Mouse (Mus musculus) adrenal gland, postnatal 10 days (tissue): ENCODE data around the gene Tsr2. TPM values are rescaled to one million over a fixed set of nuclear protein-coding genes. Genes with fewer than 3 reads are reported as not detected.
A peak's percentile ranks its signal among the peaks of the same experiment; 100 is the strongest.

Experiments used
- DNase-seq: peaks from one replicate; pipeline ENCODE4 v3.0.0; 2021; ENCODE audit warnings: mixed read lengths
- total RNA-seq, 2 experiments: library from RNA; stranded (reverse); gene quantifications; 2 replicates each; pipeline ENCODE4 v1.2.3; 2021

The Tsr2 gene
- total RNA-seq, 2 experiments from 2014 or later, result 26.0 to 32.0 TPM

- peak; percentile 90 for DNase-seq
Observed at GRCm38 (mm10) chrX:151046777-151047430, 49.4 kb downstream of the Tsr2 start.

GRCm38 (mm10) chrX:151046321-151046720 lies 50.0 kb downstream of the Tsr2 start:
- DNase-seq, result no peak

GRCm38 (mm10) chrX:151045850-151046249 lies 50.5 kb downstream of the Tsr2 start, which contains the start of gene Fgd1:
Gene Fgd1 (plus strand): TSS chrX:151046150.
- no peak for DNase-seq

GRCm38 (mm10) chrX:151041223-151041622 lies 55.1 kb downstream of the Tsr2 start:
- no peak for DNase-seq

Other genes starting within 250 kb of the Tsr2 start
- gene Gnl3l, start 79.2 kb downstream of the Tsr2 start, total RNA-seq, result 10 to 100 TPM; 48.5 to 49.2 TPM
- 10 to 100 TPM; 17.4 to 19.7 TPM for gene Fgd1, start 50.4 kb downstream of the Tsr2 start, total RNA-seq
- 1 to 10 TPM; 1.7 to 2.1 TPM for gene Wnk3, start 101.5 kb upstream of the Tsr2 start, total RNA-seq
- 10 to 100 TPM in 1 of 2 experiments, 1 to 10 TPM in 1; 9.9 to 13.3 TPM for gene Fam120c, start 247.6 kb upstream of the Tsr2 start, total RNA-seq